Mouse (Mus musculus): ENCODE measurements around the gene Gm45783. TPM values are rescaled to one million over a fixed set of nuclear protein-coding genes. Genes with fewer than 3 reads are reported as not detected.

The Gm45783 gene
- total RNA-seq (2023) = not detected

DNA sequence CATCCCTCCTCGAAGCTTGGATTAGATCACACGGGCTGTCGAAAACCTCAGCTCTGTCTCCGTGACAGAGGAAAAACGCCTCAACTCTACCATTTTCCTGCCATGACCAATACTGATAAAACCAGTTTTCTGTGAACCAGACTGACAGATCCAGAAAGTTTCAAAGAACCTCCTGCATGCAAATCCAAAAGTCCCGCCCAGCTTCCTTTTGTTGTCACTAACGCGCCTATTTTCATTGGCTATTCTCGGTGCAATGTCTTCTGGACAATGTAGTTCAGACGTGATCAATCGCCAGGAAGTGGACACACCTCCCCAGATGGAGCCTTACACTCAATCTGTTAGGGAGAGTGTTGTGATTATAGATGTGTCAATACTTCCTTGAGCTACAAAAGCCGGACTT is at the start of gene Gm45783:
Gene Gm45783 (minus strand): TSS at position 143 of the 400 bp plus-strand sequence.

DNA sequence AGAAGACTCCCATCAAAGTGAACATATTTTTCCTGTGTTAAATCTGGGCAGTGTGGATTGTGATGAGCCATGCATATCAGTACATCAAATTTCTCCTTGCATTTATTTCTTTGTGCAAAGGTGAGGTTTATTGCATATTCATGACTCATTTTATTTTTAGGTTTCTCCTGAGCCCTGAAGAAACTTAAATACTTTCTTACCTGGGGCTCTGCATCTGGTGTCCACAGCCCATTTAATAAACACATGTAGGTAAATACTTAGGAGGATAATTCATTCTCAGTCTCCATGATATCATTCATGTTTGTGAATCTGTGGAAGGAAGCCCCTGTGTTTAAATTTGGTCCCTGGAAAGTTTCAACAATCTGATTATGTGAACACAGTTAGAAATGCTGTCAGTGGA is 25.2 kb upstream of the Gm45783 start, which contains the start of gene Vmn2r31:
Gene Vmn2r31 (minus strand): TSS at position 101 of the 400 bp plus-strand sequence.

DNA sequence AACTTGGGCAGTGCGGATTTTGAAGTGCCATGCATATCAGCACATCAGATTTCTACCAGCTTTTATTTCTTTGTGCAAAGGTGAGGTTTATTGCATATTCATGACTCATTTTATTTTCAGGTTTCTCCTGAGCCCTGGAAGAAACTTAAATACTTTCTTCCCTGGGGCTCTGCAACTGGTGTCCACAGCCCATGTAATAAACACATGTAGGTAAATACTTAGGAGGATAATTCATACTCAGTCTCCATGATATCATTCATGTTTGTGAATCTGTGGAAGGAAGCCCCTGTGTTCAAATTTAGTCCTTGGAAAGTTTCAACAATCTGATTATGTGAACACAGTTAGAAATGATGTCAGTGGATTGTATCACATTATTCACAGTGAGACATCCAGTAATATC is 36.9 kb downstream of the Gm45783 start, which contains the start of gene Vmn2r30:
Gene Vmn2r30 (minus strand): TSS at position 101 of the 400 bp plus-strand sequence.

Other genes starting within 250 kb of the Gm45783 start
- 6.2 TPM for gene Zfp773, start 237.8 kb downstream of the Gm45783 start, total RNA-seq (2023)
- 2.1 TPM for gene Zfp418, start 203.2 kb downstream of the Gm45783 start, total RNA-seq (2023)
- gene Zfp772, start 164.6 kb downstream of the Gm45783 start, total RNA-seq (2023) = 1.6 TPM
- not detected for gene Vmn2r29, start 127.2 kb downstream of the Gm45783 start, total RNA-seq (2023)
- gene Gm45844, start 96.3 kb downstream of the Gm45783 start, total RNA-seq (2023) = 2.1 TPM
- gene Clcn4, start 73.7 kb downstream of the Gm45783 start, total RNA-seq (2023) = 47.1 TPM
- gene Vmn2r30, start 37.0 kb downstream of the Gm45783 start, total RNA-seq (2023) = not detected
- gene Vmn2r31, start 25.1 kb upstream of the Gm45783 start, total RNA-seq (2023) = not detected
- gene Vmn2r32, start 105.4 kb upstream of the Gm45783 start, total RNA-seq (2023) = not detected
- gene Vmn2r33, start 192.2 kb upstream of the Gm45783 start, total RNA-seq (2023) = not detected